ENCODE assay signal across 26 mouse cellular contexts in the genomic region with DNA sequence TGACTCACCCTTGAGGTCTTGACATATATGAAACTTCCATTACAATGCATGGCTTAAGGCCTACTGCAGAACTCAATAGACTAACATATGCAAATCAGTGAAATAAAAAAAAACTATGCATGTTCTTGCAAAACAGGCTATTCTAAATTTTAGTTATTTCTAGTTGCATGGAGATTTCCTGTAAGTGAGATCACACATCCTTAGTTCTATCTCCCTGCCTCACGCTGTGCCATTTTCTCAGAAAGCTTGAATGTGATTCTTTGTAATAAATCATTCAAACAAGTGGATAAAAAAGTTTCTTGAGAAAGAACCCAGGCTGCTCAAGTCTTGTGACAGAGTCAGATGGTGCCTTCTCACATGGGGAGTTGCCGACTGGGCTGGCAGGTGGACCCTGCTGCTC.
A peak's percentile ranks its signal among the peaks of the same experiment; 100 is the strongest.
DNase-seq lines count a peak whose midpoint lies in the region; ATAC-seq and TF ChIP-seq lines count a peak whose summit lies in the region.
"Had no signal": no experiment of that assay in that cellular context is flagged by ENCODE, and none has a peak within 500 bp of the region (broad histone marks: within the 10 kb centered on the region; RNA-seq: fewer than 3 reads in every experiment).

No protein-coding gene starts in this region.

- peak; percentile 11 to 36 for DNase-seq in frontal cortex, adult 2 months (ENCODE audit: extremely low spot score in 1 of 2, low spot score in 1 of 2)
- no peak for DNase-seq in frontal cortex, postnatal 10 days (ENCODE audit: low spot score in 2 of 2)
- DNase-seq in brain, adult 2 months (ENCODE audit: low read depth, low spot score): peak; percentile 51
- DNase-seq: adrenal gland, adult 8-10 months; adrenal gland, postnatal 14 days; adrenal gland, postnatal 36 days; cerebellum, adult 11 months; cerebellum, adult 18-20 months; cerebellum, adult 8-10 months; cerebellum, adult 9-11 months; cerebellum, postnatal 14 days; cerebellum, postnatal 36 days; embryo, embryonic 11 days had no signal

- H3K4me1 ChIP-seq in ES-Bruce4 (ENCODE audit: control insufficient read depth, insufficient read depth, low read length): peaks cover 1% of the 10 kb centered on the region
- H3K4me1 ChIP-seq: embryonic facial prominence, embryonic 15.5 days; forebrain, embryonic 12.5 days had no signal

- H3K4me3 ChIP-seq in ES-Bruce4 (ENCODE audit: low read depth, low read length): peak overlapping the region; percentile 1; the same call in 1 of the 2 replicates
- H3K4me3 ChIP-seq: embryonic facial prominence, embryonic 13.5 days; embryonic facial prominence, embryonic 15.5 days; erythroblast, embryonic 14.5 days; forebrain, embryonic 10.5 days; forebrain, embryonic 12.5 days had no signal

- H3K9ac ChIP-seq in ES-Bruce4 (ENCODE audit: low read depth, poor library complexity, severe bottlenecking): no peak overlapping the region
- H3K9ac ChIP-seq: embryonic facial prominence, embryonic 13.5 days; embryonic facial prominence, embryonic 15.5 days; forebrain, embryonic 12.5 days had no signal

- TF ChIP-seq CTCF in ES-Bruce4 (IDR thresholded peaks at IDR 0.05; ENCODE audit: low read depth, low read length): no peak

- no peak for TF ChIP-seq POLR2A in ES-Bruce4 (IDR thresholded peaks at IDR 0.05; ENCODE audit: insufficient read depth, low read length)

- no peak for ATAC-seq in monocyte, adult 5-6 weeks (replicated peaks; ENCODE audit: insufficient number of reproducible peaks, low FRiP score, low TSS enrichment, poor library complexity, severe bottlenecking)
- no peak for ATAC-seq in megakaryocyte progenitor cell, adult 5-6 weeks (replicated peaks; ENCODE audit: poor library complexity)
- ATAC-seq: activated CD4-positive, CD25-positive, alpha-beta regulatory T cell, adult 4 months; forebrain, embryonic 14.5 days; forebrain, embryonic 16.5 days; Patski had no signal

- H3K27ac ChIP-seq in ES-Bruce4 (ENCODE audit: insufficient read depth, low read length): no peak overlapping the region
- H3K27ac ChIP-seq: embryonic facial prominence, embryonic 13.5 days; embryonic facial prominence, embryonic 15.5 days; forebrain, embryonic 10.5 days; forebrain, embryonic 12.5 days had no signal

- no peaks in the 10 kb centered on the region for H3K36me3 ChIP-seq in ES-Bruce4 (ENCODE audit: control insufficient read depth, insufficient read depth, low read length, poor library complexity, severe bottlenecking)
- H3K36me3 ChIP-seq: embryonic facial prominence, embryonic 13.5 days; embryonic facial prominence, embryonic 15.5 days; forebrain, embryonic 10.5 days; forebrain, embryonic 12.5 days; G1E had no signal

- H3K27me3 ChIP-seq in ES-Bruce4 (ENCODE audit: control insufficient read depth, insufficient read depth, low read length, poor library complexity, severe bottlenecking): no peaks in the 10 kb centered on the region
- H3K27me3 ChIP-seq: embryonic facial prominence, embryonic 13.5 days; embryonic facial prominence, embryonic 15.5 days; forebrain, embryonic 12.5 days had no signal

- no peak for TF ChIP-seq EP300 in ES-Bruce4 (IDR thresholded peaks at IDR 0.05; ENCODE audit: insufficient read depth, low read depth, low read length)

- no peaks in the 10 kb centered on the region for H3K9me3 ChIP-seq in ES-Bruce4 (replicated peaks; ENCODE audit: control insufficient read depth, insufficient read depth, low read length, poor library complexity, severe bottlenecking)
- H3K9me3 ChIP-seq: embryonic facial prominence, embryonic 13.5 days; embryonic facial prominence, embryonic 15.5 days; forebrain, embryonic 10.5 days; forebrain, embryonic 12.5 days had no signal

Comparison
In these comparisons a context has a peak if more than half of its experiments do, and no peak if none do; other contexts are left out.
1. DNase-seq: peak in frontal cortex, adult 2 months (2 of 2) and brain, adult 2 months (single experiment); none in frontal cortex, postnatal 10 days (0 of 2).